Mouse (Mus musculus): ENCODE measurements at regions not wholly inside any gene's neighbourhood (a gene's known extent, or its start where the extent isn't known, plus 50 kb on each side); places are given as distances from the start of the nearest gene placed in this dataset.
"Not testable (repeated sequence)": the region's sequence is repeated elsewhere in the genome, so short reads cannot be mapped to it uniquely, and the experiment has no call there.

DNA sequence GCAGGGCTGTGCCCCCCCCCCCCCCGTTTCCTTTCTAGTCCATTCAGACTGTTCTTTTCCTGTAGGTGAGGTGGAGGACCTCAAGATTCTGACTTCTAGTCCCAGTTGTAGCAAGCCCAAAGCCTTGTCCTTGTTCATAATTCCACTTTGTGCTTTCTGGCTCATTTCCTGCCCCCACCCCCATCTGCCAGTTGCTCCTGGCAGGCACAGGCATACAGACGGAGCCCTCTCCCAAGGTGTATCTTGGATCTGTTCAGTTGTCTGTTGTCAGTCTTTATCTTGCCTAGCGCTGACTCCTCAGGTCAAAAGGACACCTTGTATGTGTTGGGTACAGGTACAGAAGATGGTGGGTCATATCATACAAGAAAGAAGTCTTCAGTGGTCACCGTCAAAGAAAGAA lies 81.9 kb downstream of the Fam43a start:
- DNase-seq = no peak
- intact Hi-C loops (cut with DNase I) = no loop called here

DNA sequence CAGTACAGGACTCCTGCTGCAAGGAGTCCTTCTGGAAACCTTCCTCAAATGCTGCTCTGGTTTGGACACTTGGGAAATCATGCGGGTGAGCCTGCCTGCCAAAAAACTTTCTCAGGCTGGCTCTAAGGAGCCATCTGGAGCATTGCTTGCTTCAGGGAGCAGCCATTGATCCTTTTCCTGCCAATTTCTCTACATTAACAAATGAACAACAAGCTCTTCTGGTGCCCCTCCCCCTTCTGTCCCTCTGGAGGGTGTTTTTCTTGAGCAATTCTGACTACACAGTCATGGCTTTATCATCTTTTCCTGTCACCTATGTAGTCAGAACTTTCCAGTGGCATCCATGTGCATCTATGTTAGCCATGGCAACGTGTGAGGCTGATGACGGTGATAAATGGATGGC lies 84.5 kb downstream of the Fam43a start:
- DNase-seq = peak in 1 of 2 experiments; percentile 16
- intact Hi-C loops (cut with DNase I) = no loop called here

- intact Hi-C loops (cut with DNase I) = no loop called here
- no peak for DNase-seq
These were observed 87.0 kb downstream of the Fam43a start for GRCm38 (mm10) chr16:30686536-30686935.

- DNase-seq = no peak
These were observed 87.7 kb downstream of the Fam43a start for GRCm38 (mm10) chr16:30687225-30687624.

DNA sequence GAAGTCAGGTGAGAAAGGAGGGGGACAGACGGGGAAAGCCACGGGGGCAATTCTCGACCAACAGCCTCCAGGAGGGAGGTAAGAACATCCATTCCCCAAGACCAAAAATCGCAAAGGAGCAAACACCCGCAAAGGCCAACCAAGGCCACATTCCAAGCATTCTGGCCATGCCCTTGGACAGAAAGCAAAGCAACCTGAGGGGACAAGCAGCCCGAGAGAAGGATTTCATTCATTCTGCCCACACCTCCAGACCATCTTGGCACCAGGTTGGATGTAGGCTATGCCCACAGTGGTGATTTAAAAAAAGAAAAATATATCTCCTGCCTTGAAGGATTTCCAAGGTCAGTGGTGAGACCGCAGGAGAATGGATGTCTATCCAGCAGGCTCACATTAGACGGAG lies 88.2 kb downstream of the Fam43a start:
- DNase-seq = no peak
- intact Hi-C loops (cut with DNase I) = no loop called here

More at GRCm38 (mm10) chr16:30687225-30687624, 87.7 kb downstream of the Fam43a start:
- intact Hi-C loops (cut with DNase I) = no loop called here

DNA sequence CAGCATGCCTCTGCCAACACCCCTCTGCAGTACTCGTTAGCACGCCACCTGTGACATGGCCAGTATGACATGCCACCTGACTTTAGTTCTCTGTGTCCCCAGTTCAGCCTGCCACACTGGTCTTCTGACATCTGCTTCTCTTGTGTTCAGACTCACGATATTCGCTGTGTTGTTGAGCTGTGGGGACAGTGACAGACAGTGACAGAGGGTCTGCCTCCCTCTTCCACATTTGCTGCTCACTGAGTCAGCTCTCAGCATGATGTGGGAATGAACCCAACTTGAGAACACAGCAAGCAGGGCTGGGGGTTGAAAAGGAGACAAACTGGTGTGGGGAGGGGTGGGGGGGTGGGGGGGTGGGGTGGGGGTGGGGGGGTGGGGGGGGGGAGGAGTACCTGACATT lies 91.0 kb downstream of the Fam43a start:
- intact Hi-C loops (cut with DNase I) = loop anchor here (2.0 to 5.0 kb wide), 2 partner anchors 47 to 86 kb away; no protein-coding TSS in a partner anchor
- DNase-seq = no peak

GRCm38 (mm10) chr16:30691964-30692363 lies 92.4 kb downstream of the Fam43a start:
- intact Hi-C loops (cut with DNase I) = loop anchor here (2.0 to 5.0 kb wide), 2 partner anchors 45 to 87 kb away; no protein-coding TSS in a partner anchor

GRCm38 (mm10) chr16:30692541-30693141 lies 93.1 kb downstream of the Fam43a start:
- peak; percentile 36 to 46 for DNase-seq
- intact Hi-C loops (cut with DNase I) = loop anchor here (5.0 kb wide), 1 partner anchor 45 kb away; no protein-coding TSS in a partner anchor

More at GRCm38 (mm10) chr16:30691964-30692363, 92.4 kb downstream of the Fam43a start:
- DNase-seq = peak in 1 of 2 experiments; percentile 36

- DNase-seq = no peak
- intact Hi-C loops (cut with DNase I) = loop anchor here (5.0 kb wide), 1 partner anchor 44 kb away; no protein-coding TSS in a partner anchor
These were observed 93.7 kb downstream of the Fam43a start for GRCm38 (mm10) chr16:30693206-30693605.

DNA sequence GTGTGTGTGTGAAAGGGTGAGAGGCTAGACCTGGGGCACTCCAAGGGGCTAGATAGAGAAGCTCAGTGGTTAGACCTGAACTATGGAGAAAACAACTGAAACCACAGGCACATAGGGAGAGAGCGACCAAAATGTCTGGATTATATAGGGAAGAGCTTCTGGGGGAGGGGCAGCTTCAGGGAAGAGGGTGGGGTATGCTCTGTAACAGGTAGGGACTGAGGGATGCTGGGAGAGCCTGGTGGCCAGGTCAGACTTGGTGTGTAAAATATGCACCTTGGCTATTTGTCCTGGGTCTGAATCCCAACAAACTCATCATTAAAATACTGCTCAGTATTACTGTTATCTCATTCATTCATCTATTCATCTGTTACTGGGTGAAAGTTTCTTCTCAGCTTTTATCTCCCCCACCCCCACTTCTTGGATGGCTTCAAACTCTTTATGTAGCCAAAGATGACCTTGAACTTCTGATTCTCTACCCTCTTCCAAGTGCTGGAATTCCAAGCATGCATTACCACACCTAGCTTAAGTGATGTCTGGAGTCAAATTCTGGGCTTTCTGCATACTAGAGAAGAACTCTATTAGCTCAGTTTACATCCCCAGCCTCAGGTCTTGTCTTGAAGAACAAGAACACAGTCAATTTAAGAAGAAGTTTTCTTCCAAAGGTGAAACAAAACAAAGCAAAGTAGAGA lies 94.5 kb downstream of the Fam43a start:
- no peak for DNase-seq
- intact Hi-C loops (cut with DNase I) = loop anchor here (5.0 kb wide), 1 partner anchor 43 kb away; no protein-coding TSS in a partner anchor

DNA sequence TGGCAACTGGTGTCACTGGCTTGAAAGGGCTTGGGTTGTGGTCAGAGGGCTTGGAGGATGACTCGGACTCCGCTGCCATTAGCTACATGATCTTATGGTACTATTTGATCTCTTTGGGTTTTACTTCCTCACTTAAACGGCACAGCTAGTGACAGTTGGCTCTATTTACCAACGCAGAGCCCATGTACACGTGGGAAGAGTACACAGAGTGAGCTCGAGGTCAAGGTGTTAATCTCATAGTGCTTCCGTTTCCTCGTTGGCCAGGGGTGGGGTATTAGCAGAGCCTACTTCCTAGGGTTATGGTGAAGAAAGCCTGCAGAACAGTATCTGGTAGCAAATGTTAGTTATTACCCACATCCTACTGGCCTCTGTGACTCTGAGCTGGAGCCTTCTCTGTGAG lies 96.2 kb downstream of the Fam43a start:
- DNase-seq = no peak
- intact Hi-C loops (cut with DNase I) = no loop called here

DNA sequence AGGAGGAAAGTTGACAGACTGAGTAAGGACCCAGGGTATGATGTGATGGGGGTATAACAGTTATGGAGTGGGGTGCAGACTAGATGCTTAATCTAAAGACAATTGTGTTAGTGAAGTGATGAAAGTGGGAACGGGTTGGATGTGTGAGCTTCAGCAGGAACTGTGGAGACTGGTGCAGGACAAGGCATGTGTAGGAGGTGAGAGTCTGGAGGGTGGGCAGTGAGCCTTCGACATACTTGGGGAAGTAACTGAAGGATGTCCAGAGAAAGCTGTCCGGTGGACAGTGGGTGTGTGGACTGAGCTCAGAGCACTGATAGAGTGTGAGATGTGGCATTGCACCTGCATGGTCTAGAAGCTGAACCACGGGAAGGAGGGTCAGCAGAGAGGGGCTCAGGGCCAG lies 97.7 kb downstream of the Fam43a start:
- intact Hi-C loops (cut with DNase I) = no loop called here

GRCm38 (mm10) chr16:30697806-30698205 lies 98.3 kb downstream of the Fam43a start:
- intact Hi-C loops (cut with DNase I) = no loop called here
- DNase-seq = no peak

More for the DNA sequence above, 97.7 kb downstream of the Fam43a start:
- DNase-seq = no peak

DNA sequence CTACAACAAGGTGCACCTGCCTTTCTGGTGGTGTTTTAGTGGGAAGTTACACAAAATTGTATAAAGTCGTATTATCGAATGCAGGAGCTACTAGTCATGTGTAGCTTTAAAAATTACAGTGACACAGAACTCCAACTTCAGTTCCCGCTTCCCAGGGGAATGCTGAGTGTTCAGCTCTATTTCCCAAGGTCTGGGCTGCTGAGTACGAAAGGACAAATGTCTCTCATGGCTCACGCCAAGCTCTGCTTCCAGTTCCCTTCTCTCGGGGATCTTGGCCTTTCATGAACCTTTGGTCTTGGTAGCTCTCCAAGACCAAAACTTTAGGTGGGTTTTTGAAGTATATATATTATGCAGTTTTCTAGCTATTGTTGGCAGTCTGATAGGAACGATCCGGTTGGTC lies 104.3 kb downstream of the Fam43a start:
- intact Hi-C loops (cut with DNase I) = no loop called here
- peak in 1 of 2 experiments; percentile 25 for DNase-seq

DNA sequence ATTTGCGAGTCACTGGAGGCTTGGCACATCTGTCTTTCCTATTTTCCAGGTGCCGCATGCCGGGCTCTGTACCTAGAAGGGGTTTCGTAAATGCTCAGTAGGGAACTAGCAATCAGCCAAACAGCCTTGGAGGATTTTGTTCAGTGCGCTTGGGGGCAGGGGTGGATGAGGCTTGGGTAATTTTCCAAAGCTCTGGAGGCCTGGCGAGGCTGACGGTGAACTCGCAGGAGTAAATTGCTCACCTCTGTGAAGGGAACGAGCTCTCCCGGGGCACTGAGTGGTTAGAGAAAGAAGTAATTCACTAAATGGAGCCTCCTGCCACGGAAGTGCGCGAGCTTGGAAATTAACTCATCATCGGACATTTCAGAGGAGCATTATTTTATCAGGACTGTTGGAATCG lies 110.0 kb downstream of the Fam43a start:
- intact Hi-C loops (cut with DNase I) = no loop called here
- DNase-seq = no peak

GRCm38 (mm10) chr16:30709975-30710374 lies 110.5 kb downstream of the Fam43a start:
- no peak for DNase-seq

GRCm38 (mm10) chr16:30712570-30712969 lies 113.0 kb downstream of the Fam43a start:
- no peak for DNase-seq
- intact Hi-C loops (cut with DNase I) = no loop called here

More at GRCm38 (mm10) chr16:30709975-30710374, 110.5 kb downstream of the Fam43a start:
- intact Hi-C loops (cut with DNase I) = no loop called here

GRCm38 (mm10) chr16:30717577-30717976 lies 118.1 kb downstream of the Fam43a start:
- intact Hi-C loops (cut with DNase I); DNase-seq: not testable (repeated sequence)

- intact Hi-C loops (cut with DNase I) = no loop called here
- no peak for DNase-seq
These were observed 121.3 kb downstream of the Fam43a start for GRCm38 (mm10) chr16:30720791-30721190.

- no peak for DNase-seq
- intact Hi-C loops (cut with DNase I) = no loop called here
These were observed 121.7 kb downstream of the Fam43a start for GRCm38 (mm10) chr16:30721223-30721622.

DNA sequence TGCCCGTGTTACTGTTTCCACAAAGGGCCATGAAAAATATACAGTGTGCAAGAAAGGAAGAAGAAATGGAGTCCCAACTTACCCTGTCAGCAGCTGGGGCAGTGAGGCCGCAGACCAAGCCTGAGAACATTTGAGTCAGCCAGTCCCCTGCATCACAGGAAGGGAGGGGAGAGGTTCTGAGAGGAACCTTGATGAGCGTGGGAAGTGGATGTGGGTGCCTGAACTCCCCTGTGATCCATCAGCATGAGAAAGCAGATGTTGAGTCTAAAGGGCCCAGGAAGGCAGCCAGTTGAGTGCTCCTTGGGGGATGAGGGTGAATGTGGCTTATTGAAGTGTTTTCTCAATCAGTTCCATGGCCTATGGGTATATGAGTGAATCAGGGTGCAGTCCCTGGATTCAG lies 122.8 kb downstream of the Fam43a start:
- DNase-seq = peak in 1 of 2 experiments; percentile 23
- intact Hi-C loops (cut with DNase I) = no loop called here

GRCm38 (mm10) chr16:30724591-30724990 lies 125.1 kb downstream of the Fam43a start:
- DNase-seq = no peak
- intact Hi-C loops (cut with DNase I) = no loop called here

All from heart, postnatal 14 days (tissue).